Mouse (Mus musculus) right cerebral cortex, postnatal 10 days (tissue): Measurements from ENCODE around the gene Lpcat3.

ENCODE experiments used
- DNase-seq, 2 experiments: peaks; one replicate each; pipeline ENCODE4 v3.0.0; 2021; ENCODE audit warnings: low spot score in 2 of 2

Lpcat3 gene

GRCm38 (mm10) chr6:124739231-124739796 is 76.5 kb downstream of the Lpcat3 start:
- peak in 1 of 2 experiments; percentile 46 for DNase-seq

GRCm38 (mm10) chr6:124740211-124740887 is 77.5 kb downstream of the Lpcat3 start:
- DNase-seq = peak; percentile 69 to 74

- DNase-seq = peak; percentile 93 to 96
Observed at GRCm38 (mm10) chr6:124740888-124741761, 78.3 kb downstream of the Lpcat3 start, which contains the start of gene Grcc10. Grcc10 (minus strand) TSS chr6:124741374.

GRCm38 (mm10) chr6:124741842-124742241 is 79.0 kb downstream of the Lpcat3 start:
- no peak for DNase-seq

- DNase-seq = no peak
Observed at GRCm38 (mm10) chr6:124742839-124743514, 80.2 kb downstream of the Lpcat3 start.

DNA sequence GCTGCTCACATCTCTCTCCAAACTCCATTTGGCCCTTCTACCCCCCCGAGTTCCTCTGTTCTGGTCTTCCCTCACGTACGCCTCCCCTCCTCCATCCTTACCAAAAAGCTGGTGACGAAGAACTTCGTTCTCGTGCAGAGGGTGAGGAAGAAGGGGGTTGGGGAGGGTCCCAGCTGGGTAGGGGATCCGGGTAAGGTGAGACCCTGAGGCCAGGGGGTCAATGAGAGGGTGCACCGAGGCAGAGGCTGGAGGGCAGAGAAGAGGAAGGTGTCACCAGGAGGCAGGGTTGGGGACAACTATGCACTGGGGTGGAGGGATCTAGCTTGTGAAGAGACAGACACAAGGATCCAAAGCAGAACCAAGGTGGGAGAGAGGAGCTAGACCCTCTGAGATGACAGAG is 80.8 kb downstream of the Lpcat3 start:
- no peak for DNase-seq

- peak; percentile 67 to 70 for DNase-seq
Observed at GRCm38 (mm10) chr6:124744755-124745321, 82.0 kb downstream of the Lpcat3 start.

DNA sequence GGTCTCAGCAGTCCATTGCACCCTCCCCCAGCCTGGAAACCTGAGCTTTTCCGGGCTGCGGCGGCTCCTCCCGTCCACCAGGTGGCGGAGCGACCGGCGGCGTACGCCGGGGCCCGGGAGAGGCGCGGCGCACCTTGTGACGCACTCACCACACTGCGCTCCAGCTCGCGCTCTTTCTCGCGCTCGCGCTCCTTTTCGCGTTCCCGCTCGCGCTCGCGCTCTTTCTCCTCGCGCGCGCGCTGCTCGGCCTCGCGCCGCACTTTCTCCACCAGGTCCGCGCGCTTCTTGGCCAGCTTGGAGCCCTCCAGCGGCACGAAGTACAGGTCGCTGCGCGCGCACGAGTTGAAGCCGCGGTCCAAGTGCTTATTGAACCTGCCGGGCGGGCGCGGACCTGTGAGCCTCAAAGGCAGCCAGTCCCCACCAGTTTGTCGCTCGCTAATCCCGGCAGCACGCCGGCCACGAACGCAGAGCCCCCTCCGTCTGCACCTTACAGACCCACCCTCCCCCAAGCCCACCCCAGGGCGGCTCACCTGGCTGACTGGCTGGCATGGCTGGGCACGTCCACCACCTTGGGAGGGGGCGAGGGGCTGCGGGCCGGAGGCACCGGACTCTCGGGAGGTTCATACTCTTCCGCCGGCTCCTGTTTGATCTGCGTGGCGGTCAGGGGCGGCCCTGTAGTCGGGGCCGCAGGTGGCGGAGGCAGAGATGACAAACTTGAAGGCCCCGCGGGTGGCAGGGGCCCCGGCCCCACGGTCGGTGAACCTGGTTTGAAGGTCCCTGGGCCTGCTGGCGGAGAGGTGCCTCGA is 82.9 kb downstream of the Lpcat3 start:
- DNase-seq = peak; percentile 96

DNA sequence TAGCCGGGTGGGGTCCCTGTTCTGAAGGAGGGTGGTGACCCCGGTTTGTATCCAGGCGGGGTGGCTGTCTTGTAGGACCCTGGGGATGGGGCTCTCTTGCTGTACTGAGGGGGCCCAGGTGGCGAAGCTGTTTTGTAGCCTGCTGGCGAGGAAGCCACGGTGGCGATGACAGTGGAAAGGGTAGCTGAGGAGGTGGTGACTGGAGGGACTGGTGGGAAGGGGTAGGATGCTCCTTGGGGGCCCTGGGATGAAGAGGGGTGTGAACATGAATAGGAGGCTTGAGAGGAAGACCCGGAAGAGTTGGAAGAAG is 83.4 kb downstream of the Lpcat3 start:
- no peak for DNase-seq

DNA sequence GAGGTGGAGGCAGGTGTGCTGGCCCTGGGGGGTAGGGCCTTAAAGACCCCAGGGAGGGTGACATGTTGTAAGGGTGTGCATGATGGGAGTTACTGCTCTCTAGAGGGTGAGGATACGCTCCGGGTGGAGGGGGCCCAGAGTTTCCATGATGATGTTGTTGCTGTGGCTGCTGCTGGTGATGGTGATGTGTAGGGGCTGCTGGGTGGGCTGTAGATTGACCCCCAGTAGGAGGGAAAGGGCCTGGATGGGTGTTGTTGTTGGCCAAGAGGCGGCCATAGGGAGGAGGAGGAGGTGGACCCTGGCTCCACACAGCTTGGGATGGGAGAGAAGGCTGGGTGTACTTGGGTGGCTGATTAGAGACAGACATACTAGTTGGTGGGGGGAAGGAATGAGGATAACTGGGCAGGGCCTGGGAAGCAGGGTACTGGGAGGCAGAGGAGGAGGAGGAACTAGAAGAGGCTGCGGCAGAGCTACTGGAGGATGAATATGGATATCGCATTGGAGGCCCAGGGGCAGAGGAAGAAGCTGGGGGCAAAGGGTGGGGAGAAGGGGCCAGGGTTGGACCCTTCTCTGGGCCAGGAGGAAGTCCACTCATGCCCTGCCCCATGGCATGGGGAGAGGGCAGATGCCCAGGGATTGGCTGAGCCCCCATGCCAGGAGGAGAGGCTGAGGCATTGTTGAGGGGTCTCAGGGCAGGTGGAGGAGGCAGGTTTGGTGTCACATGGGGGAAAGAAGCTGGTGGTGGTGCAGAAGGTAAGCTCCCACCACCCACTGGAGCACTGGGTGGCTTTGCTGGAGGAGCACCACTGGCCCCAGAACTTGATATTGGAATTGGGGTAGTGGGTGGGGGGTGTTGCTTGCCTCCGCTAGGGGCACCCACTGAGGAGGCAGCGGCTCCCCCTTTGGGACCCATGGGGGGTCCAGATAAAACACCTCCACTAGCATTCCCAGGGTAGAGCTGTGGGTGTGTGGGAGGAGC is 84.1 kb downstream of the Lpcat3 start:
- DNase-seq = peak in 1 of 2 experiments; percentile 52

DNA sequence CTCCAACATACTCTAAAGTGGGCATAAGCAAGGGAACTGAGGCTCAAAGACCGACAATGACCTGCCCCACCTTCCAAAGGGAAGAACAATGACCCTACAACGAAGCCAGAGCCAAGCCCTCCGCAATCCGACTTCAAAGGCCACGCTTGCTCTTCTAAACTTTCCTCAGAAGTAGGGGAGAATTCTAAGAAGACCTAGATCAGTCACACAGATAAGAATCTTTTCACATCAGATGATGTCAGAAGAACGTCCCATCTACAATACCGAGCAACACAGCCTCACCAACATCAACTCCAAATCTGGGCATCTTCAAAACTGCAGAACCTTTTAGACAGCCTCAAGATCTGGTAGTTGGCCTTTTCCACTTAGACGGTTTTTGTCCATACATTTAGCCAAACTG is 87.6 kb downstream of the Lpcat3 start:
- no peak for DNase-seq

- DNase-seq = no peak
Observed at GRCm38 (mm10) chr6:124753861-124754260, 91.0 kb downstream of the Lpcat3 start.
